15 mouse cellular contexts compared by ENCODE assay signal in the genomic region with DNA sequence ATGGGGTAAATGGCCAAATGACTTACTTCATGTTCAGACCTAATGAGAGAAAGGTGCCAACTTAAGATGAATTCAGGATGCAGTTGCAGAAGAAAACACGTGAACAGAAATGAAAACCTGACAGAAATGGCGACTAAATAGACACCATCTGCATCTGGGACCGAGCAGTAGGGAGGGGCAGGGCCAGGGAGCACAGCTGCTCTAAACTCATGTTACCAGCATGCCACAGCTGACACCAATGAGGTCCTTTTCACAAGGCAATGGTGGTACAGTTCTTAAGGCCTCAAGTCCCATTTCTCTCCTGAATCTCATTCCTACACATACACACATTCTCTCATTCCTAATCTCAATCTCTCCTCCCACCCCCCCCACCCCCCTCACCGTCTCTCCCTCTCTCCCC.
"Had no signal": no experiment of that assay in that cellular context is flagged by ENCODE, and none has a peak within 500 bp of the region (broad histone marks: within the 10 kb centered on the region; RNA-seq: fewer than 3 reads in every experiment).

No protein-coding gene starts in this region.

- H3K9me3 ChIP-seq: limb, embryonic 15.5 days; liver, embryonic 12.5 days; midbrain, embryonic 10.5 days; midbrain, embryonic 15.5 days; neural tube, embryonic 13.5 days had no signal

- H3K27ac ChIP-seq: kidney, postnatal 0 days; layer of hippocampus, adult 2 months; limb, embryonic 15.5 days; liver, embryonic 12.5 days; midbrain, embryonic 10.5 days; midbrain, embryonic 15.5 days; neural tube, embryonic 13.5 days; stomach, postnatal 0 days had no signal

- DNase-seq: kidney, postnatal 36 days; lung, embryonic 14.5 days; lung, postnatal 10 days; lung, postnatal 4 days; right cerebral cortex, adult 18-20 months; right cerebral cortex, postnatal 25 days; thymus, postnatal 4 days had no signal

- H3K4me1 ChIP-seq: limb, embryonic 15.5 days; liver, embryonic 12.5 days; midbrain, embryonic 15.5 days; neural tube, embryonic 13.5 days had no signal

- H3K27me3 ChIP-seq: limb, embryonic 15.5 days; liver, embryonic 12.5 days; midbrain, embryonic 15.5 days; neural tube, embryonic 13.5 days had no signal

- H3K9ac ChIP-seq: limb, embryonic 15.5 days; liver, embryonic 12.5 days; lung, embryonic 14.5 days; midbrain, embryonic 15.5 days; neural tube, embryonic 13.5 days had no signal

- H3K4me3 ChIP-seq: layer of hippocampus, adult 2 months; limb, embryonic 15.5 days; liver, embryonic 12.5 days; midbrain, embryonic 10.5 days; midbrain, embryonic 15.5 days; neural tube, embryonic 13.5 days had no signal

- H3K4me2 ChIP-seq: limb, embryonic 15.5 days; liver, embryonic 12.5 days; lung, embryonic 14.5 days; midbrain, embryonic 15.5 days; neural tube, embryonic 13.5 days had no signal

- ATAC-seq: liver, embryonic 12.5 days; midbrain, embryonic 15.5 days had no signal

- H3K36me3 ChIP-seq: limb, embryonic 15.5 days; liver, embryonic 12.5 days; midbrain, embryonic 10.5 days; midbrain, embryonic 15.5 days; neural tube, embryonic 13.5 days had no signal
